Mouse (Mus musculus): ENCODE results near the gene Gm42688.
A peak's percentile ranks its signal among the peaks of the same experiment; 100 is the strongest.

DNA sequence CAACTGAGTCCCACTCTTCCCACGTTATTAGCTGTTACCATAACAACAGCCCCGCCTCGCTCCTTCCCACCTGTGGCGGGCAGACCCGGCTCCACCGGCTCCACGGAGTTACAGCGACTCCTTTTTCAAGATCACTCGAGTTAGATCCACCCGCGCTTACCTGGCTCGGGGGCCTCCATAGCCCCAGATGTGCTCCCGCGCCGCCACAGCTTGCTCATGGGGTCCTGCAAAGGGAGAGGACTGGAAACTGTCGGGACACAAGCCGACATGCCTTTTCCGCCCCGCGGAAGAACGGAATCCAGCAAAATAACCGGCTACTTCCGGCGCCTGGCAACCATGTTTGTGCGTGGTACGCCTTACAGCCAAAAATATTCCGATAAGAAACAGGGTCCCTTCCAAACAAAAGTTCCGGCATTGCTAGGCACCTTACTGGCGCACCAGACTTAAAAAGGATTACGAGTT, 23.5 kb downstream of the Gm42688 start:
- TF ChIP-seq CTCF (IDR thresholded peaks at IDR 0.05; ENCODE audit: borderline replicate concordance, insufficient read depth, low read length) (no peak), POLR2A (IDR thresholded peaks at IDR 0.05; ENCODE audit: low read depth, low read length) (peak; percentile 63)
